Mouse (Mus musculus) hindbrain, embryonic 14.5 days (tissue): Measurements from ENCODE around the gene Galnt7. TPM values are rescaled to one million over a fixed set of nuclear protein-coding genes. Genes with fewer than 3 reads are reported as not detected.
A peak's percentile ranks its signal among the peaks of the same experiment; 100 is the strongest.

Source experiments
- ATAC-seq: fragments of 200-750 bp; cut with Nextera tagmentation; 2 replicates; pipeline ENCODE4 v1.8.0; 2017; ENCODE audit warnings: moderate number of reproducible peaks, mild to moderate bottlenecking, moderate TSS enrichment, moderate library complexity; ENCODE audit not compliant: low FRiP score
- DNase-seq: peaks from one replicate; pipeline ENCODE4 v3.0.0-alpha.2; 2015; ENCODE audit warnings: low spot score
- H3K27ac ChIP-seq: fragments of 300-500 bp; sonication (generic); 2 replicates; pipeline ENCODE4 v1.5.1; 2014; ENCODE audit warnings: mild to moderate bottlenecking, moderate library complexity
- H3K27me3 ChIP-seq: fragments of 300-500 bp; sonication (generic); 2 replicates; pipeline ENCODE4 v1.6.1; 2014; ENCODE audit warnings: mild to moderate bottlenecking, low read length, mixed read lengths; ENCODE audit not compliant: control insufficient read depth, insufficient read depth
- H3K36me3 ChIP-seq: fragments of 300-500 bp; sonication (generic); replicated peaks from 2 replicates; pipeline ENCODE4 v1.6.1; 2014; ENCODE audit not compliant: control insufficient read depth, insufficient read depth
- H3K4me1 ChIP-seq: fragments of 300-500 bp; sonication (generic); replicated peaks from 2 replicates; pipeline ENCODE4 v1.6.1; 2014; ENCODE audit warnings: antibody characterized with exemption, low read length, mixed read lengths; ENCODE audit not compliant: control insufficient read depth, insufficient read depth
- H3K4me2 ChIP-seq: fragments of 300-500 bp; sonication (generic); replicated peaks from 2 replicates; pipeline ENCODE4 v1.6.1; 2014; ENCODE audit warnings: mild to moderate bottlenecking, moderate library complexity
- H3K4me3 ChIP-seq: fragments of 300-500 bp; sonication (generic); replicated peaks from 2 replicates; pipeline ENCODE4 v1.5.1; 2014; ENCODE audit warnings: mild to moderate bottlenecking, low read length
- H3K9ac ChIP-seq: fragments of 300-500 bp; sonication (generic); 2 replicates; pipeline ENCODE4 v1.6.1; 2014
- H3K9me3 ChIP-seq: fragments of 300-500 bp; sonication (generic); 2 replicates; pipeline ENCODE4 v1.6.1; 2016; ENCODE audit warnings: low read length; ENCODE audit not compliant: control insufficient read depth
- WGBS: fragments of 180-500 bp; shearing (Covaris S2); extraction: QIAGEN DNeasy Blood & Tissue Kit; methylation state at CpG from one replicate; pipeline ENCODE4 v1.1.7; 2014; 5-methylcytosine and 5-hydroxymethylcytosine counted together
- polyA plus RNA-seq: library from polyadenylated mRNA; unstranded; fragments of >200 nt; fragmentation: Nextera tagmentation; extraction: Ambion mirVana; gene quantifications from 2 replicates; pipeline ENCODE4 v1.2.1, GENCODE M21; 2014

Gene Galnt7
- polyA plus RNA-seq, 1 experiment from 2014 or later, result 14.6 TPM

GRCm38 (mm10) chr8:57592604-57593003 lies 60.2 kb downstream of the Galnt7 start:
- Histone ChIP-seq H3K4me2 (no peak overlapping the region), H3K27me3 (no peaks in the 10 kb centered on the region), H3K9ac (no peak overlapping the region), H3K4me1 (no peaks in the 10 kb centered on the region), H3K27ac (no peak overlapping the region), H3K9me3 (no peaks in the 10 kb centered on the region), H3K36me3 (no peaks in the 10 kb centered on the region), H3K4me3 (no peak overlapping the region)
- no peak for DNase-seq
- no peak for ATAC-seq
- WGBS, result 89% methylated on average over 7 of the region's 7 CpGs

DNA sequence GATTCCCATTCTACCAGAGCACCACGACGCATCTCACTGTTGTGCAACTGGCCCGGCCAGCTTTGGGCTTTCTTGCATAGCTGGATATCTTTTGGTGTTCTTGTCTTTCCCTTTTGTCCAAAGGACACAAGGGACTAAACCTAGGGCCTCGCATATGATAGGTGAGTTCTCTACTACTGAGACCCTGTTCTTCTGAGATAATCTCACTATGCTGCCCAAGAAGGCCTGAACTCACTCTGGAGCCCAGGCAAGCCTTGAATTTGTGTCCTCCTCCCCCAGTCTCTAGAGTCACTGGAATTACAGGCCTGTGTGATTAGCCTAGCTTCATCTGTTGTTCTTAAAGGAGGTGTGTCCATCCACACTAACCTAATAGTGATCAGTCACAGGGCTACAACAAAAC lies 61.2 kb downstream of the Galnt7 start:
- no peaks in the 10 kb centered on the region for H3K4me1 ChIP-seq
- H3K9me3 ChIP-seq, result no peaks in the 10 kb centered on the region
- 95% methylated on average over 4 of the region's 4 CpGs for WGBS
- H3K36me3 ChIP-seq, result no peaks in the 10 kb centered on the region
- H3K27me3 ChIP-seq, result no peaks in the 10 kb centered on the region
- no peak overlapping the region for H3K9ac ChIP-seq
- no peak overlapping the region for H3K4me2 ChIP-seq
- H3K27ac ChIP-seq, result no peak overlapping the region
- DNase-seq (no peak), ATAC-seq (no peak)
- no peak overlapping the region for H3K4me3 ChIP-seq

GRCm38 (mm10) chr8:57590015-57590414 lies 62.8 kb downstream of the Galnt7 start:
- no peak overlapping the region for H3K4me3 ChIP-seq
- 94% methylated on average over 8 of the region's 8 CpGs for WGBS
- no peak overlapping the region for H3K27ac ChIP-seq
- no peak overlapping the region for H3K4me2 ChIP-seq
- H3K27me3 ChIP-seq, result no peaks in the 10 kb centered on the region
- 0 out of 2 replicates have a peak, but pooled peaks cover under 1% of the 10 kb centered on the region for H3K4me1 ChIP-seq
- DNase-seq (no peak), ATAC-seq (no peak)
- no peaks in the 10 kb centered on the region for H3K9me3 ChIP-seq
- H3K9ac ChIP-seq, result no peak overlapping the region
- H3K36me3 ChIP-seq, result no peaks in the 10 kb centered on the region

- Histone ChIP-seq H3K4me1 (0 out of 2 replicates have a peak, but pooled peaks cover 6% of the 10 kb centered on the region), H3K9ac (no peak overlapping the region), H3K9me3 (no peaks in the 10 kb centered on the region), H3K4me3 (no peak overlapping the region), H3K27ac (no peak overlapping the region), H3K4me2 (no peak overlapping the region), H3K36me3 (no peaks in the 10 kb centered on the region), H3K27me3 (no peaks in the 10 kb centered on the region)
- ATAC-seq, result no peak
- DNase-seq, result no peak
- WGBS, result 90% methylated on average over 9 of the region's 9 CpGs
Measured at GRCm38 (mm10) chr8:57589176-57589575, 63.7 kb downstream of the Galnt7 start.

- ATAC-seq, result no peak
- H3K4me3 ChIP-seq, result no peak overlapping the region
- DNase-seq, result no peak
Measured at GRCm38 (mm10) chr8:57588604-57589003, 64.2 kb downstream of the Galnt7 start.

DNA sequence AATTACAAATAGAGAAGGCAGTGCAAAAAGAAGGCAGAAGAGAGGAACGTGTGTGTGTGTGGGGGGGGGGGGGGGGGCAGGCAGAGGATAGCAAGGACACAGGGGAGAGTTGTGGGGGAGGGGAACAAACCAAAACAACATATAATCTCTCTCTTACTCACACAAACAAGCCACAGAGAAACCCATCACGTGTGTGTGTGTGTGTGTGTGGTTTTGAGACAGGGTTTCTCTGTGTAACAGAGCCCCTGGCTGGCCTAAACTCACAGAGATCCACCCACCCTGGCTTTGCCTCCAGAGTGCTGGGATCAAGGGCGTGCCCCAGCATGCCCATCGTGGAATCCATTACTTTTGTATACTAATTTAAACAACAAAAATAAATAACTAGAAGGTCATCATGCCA lies 66.2 kb downstream of the Galnt7 start:
- Histone ChIP-seq H3K4me1 (0 out of 2 replicates have a peak, but pooled peaks cover 6% of the 10 kb centered on the region), H3K9ac (no peak overlapping the region), H3K36me3 (no peaks in the 10 kb centered on the region), H3K27me3 (no peaks in the 10 kb centered on the region), H3K9me3 (no peaks in the 10 kb centered on the region), H3K4me2 (no peak overlapping the region), H3K27ac (no peak overlapping the region), H3K4me3 (no peak overlapping the region)
- WGBS, result 56% methylated on average over 4 of the region's 4 CpGs
- DNase-seq, result no peak
- ATAC-seq, result no peak

More at GRCm38 (mm10) chr8:57588604-57589003, 64.2 kb downstream of the Galnt7 start:
- Histone ChIP-seq H3K9me3 (no peaks in the 10 kb centered on the region), H3K4me2 (no peak overlapping the region), H3K9ac (no peak overlapping the region), H3K27ac (no peak overlapping the region), H3K4me1 (0 out of 2 replicates have a peak, but pooled peaks cover 6% of the 10 kb centered on the region), H3K27me3 (no peaks in the 10 kb centered on the region), H3K36me3 (no peaks in the 10 kb centered on the region)
- WGBS, result 91% methylated on average over 1 of the region's 1 CpGs

DNA sequence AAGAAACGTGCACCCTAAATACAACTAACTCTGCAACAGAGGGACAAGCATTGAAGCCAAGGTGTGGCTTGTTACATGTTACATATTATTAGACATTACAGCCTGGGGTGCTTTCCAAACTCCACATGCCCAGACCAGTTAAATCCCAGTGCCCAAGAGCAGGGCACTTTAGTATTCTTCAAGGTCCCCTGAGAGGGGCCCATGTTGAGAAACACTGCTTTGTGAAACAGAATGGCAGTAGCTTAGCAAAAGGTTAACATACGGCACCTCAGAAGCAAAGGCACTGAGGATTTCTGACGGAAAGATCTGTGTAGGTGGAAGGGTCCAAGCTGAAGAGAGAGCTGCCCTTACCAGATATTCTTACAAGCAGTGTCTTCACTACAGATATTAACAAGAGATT lies 67.0 kb downstream of the Galnt7 start:
- Histone ChIP-seq H3K4me2 (no peak overlapping the region), H3K9me3 (no peaks in the 10 kb centered on the region), H3K36me3 (no peaks in the 10 kb centered on the region), H3K4me1 (0 out of 2 replicates have a peak, but pooled peaks cover 6% of the 10 kb centered on the region), H3K27me3 (no peaks in the 10 kb centered on the region), H3K27ac (no peak overlapping the region), H3K9ac (no peak overlapping the region), H3K4me3 (no peak overlapping the region)
- ATAC-seq (no peak), DNase-seq (no peak)
- 67% methylated on average over 3 of the region's 3 CpGs for WGBS

GRCm38 (mm10) chr8:57585128-57585442 lies 67.7 kb downstream of the Galnt7 start:
- no peak overlapping the region for H3K4me2 ChIP-seq
- WGBS, result 85% methylated on average over 5 of the region's 5 CpGs
- 0 out of 2 replicates have a peak, but pooled peaks cover 6% of the 10 kb centered on the region for H3K4me1 ChIP-seq
- H3K27me3 ChIP-seq, result no peaks in the 10 kb centered on the region
- H3K4me3 ChIP-seq, result no peak overlapping the region
- no peak for ATAC-seq
- no peaks in the 10 kb centered on the region for H3K9me3 ChIP-seq
- no peak overlapping the region for H3K9ac ChIP-seq
- H3K36me3 ChIP-seq, result no peaks in the 10 kb centered on the region
- no peak overlapping the region for H3K27ac ChIP-seq
- no peak for DNase-seq

- H3K9me3 ChIP-seq, result no peaks in the 10 kb centered on the region
- DNase-seq (peak; percentile 49), ATAC-seq (0 out of 2 replicates have a peak, but pooled peaks have one; percentile 43)
- no peak overlapping the region for H3K27ac ChIP-seq
- 51% methylated on average over 8 of the region's 8 CpGs for WGBS
- no peak overlapping the region for H3K9ac ChIP-seq
- no peaks in the 10 kb centered on the region for H3K36me3 ChIP-seq
- H3K4me1 ChIP-seq, result 0 out of 2 replicates have a peak, but pooled peaks cover 6% of the 10 kb centered on the region
- no peak overlapping the region for H3K4me2 ChIP-seq
- no peak overlapping the region for H3K4me3 ChIP-seq
- no peaks in the 10 kb centered on the region for H3K27me3 ChIP-seq
Measured at GRCm38 (mm10) chr8:57584416-57585127, 68.3 kb downstream of the Galnt7 start.
